Comparison of ENCODE assay signal across 17 mouse cellular contexts in genomic region chr5:49256850-49257249, GRCm38 (mm10).
"Had no signal": no experiment of that assay in that cellular context is flagged by ENCODE, and none has a peak within 500 bp of the region (broad histone marks: within the 10 kb centered on the region; RNA-seq: fewer than 3 reads in every experiment).

No protein-coding gene starts in this region.

- ATAC-seq: liver, embryonic 12.5 days; liver, postnatal 0 days; lung, postnatal 0 days; midbrain, embryonic 13.5 days; midbrain, embryonic 15.5 days; midbrain, embryonic 16.5 days had no signal

- DNase-seq: left cerebral cortex, postnatal 4 days; liver; liver, embryonic 13.5 days; liver, postnatal 0 days; lung, adult 18-20 months; lung, adult 2 months; lung, embryonic 14.5 days; lung, postnatal 10 days; lung, postnatal 14 days; lung, postnatal 36 days; lung, postnatal 4 days; midbrain, embryonic 14.5 days had no signal
